Mouse (Mus musculus): ENCODE results near the gene Ly9.

Gene Ly9

DNA sequence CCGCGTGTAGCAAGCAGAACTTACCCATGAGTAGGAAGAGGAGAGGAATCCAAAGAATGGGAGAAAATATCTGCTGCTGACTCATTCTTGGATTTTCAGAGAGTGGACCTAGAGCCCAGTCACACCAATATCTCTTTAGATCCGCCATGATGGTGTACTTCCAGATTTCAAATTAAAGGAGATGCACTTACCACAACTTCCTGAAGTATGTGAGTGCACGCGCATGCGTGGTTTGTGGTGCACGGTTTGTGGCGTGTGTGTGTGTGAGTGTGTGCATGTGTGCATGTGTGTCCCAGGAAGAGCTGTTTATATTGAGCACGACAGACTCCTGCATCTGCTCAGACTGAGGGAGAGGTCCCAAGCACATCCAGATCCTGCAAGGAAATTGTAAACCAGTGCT, at the start of gene Ly9:
Ly9 (minus strand) TSS at position 235 of the 400 bp plus-strand sequence.
- DNase-seq, result no peak

DNA sequence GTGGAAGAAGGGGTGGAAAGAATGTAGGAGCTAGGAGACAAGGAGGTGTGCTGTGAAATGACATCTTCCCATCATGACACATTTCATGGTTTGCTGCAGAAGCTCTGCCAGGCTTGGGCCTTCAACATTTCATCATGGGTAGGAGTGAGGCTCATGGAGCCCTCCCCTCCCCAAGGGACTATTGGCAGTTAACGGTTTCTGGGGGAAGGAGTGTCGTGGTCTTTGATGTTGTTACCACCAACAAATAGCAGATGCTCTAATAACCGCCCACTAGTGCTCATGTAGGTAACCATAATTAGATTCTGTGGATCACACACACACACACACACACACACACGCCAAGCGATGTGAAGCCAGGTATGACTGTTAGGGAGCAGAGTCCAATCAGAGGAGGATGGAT, 45.5 kb upstream of the Ly9 start, which contains the start of gene Slamf7:
Slamf7 (minus strand) TSS at position 302 of the 400 bp plus-strand sequence.
- DNase-seq, result no peak

DNA sequence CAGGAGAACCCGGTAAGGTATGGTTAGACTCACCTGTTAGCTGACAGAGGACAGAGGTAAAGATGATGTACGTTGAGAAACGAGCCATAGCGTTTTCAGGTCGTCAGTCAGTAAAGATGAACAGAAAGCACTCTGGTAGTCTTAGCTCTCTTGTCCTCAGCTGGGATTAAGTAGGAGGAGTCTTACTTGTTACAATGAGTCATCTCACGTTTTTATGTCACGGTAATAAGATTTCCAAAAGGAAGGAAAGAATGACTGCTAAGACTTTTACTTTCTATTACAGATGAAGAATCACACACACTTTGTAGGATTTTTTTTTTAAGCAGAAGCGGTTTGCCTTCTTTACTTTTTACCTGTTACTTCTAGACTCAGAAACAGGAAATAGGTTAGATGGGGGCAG, 41.6 kb upstream of the Ly9 start:
- no peak for DNase-seq

DNA sequence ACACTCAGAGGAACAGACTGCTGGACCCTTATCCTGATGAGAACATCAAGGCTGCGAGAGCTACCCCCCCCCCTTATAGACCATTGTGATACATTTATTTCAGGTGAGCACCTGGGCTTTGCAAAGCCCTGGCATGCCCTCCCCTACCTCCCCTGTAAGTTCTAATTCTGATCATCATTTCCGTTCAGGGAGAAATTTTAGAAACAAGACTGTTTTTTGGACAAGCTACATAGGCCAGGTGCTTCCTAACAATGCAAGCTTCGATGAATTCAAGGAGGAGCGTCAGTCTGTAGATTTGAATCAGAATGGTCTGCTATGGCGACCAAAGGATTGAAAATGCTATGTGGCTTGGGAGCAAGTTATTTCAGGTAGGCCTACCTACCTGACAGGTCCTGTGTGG, 40.5 kb upstream of the Ly9 start:
- DNase-seq, result no peak

DNA sequence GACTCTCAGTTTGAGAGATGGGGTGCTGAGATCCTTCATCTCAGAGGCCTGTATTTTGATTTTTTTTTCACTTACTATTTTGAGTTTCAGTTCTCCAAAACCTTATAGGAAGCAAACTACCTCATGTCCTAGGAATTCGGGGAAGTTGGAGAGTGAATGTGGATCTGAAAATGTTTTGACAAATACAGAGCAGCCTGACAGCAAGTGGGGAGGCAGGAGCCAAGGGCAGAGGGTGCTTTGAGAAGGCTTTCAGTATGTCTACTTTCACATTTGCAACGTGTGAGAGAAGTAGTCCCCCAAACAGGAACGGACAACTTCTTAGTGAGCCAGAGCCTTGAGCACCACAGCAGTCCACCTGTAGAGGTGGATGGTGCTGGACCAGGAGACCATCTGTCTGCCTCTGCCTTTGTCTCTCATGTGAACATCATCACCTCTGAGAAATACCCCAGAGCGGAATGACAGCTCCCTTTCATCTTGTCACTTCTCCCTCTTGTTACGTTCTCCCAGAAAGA, 39.3 kb upstream of the Ly9 start:
- no peak for DNase-seq

DNA sequence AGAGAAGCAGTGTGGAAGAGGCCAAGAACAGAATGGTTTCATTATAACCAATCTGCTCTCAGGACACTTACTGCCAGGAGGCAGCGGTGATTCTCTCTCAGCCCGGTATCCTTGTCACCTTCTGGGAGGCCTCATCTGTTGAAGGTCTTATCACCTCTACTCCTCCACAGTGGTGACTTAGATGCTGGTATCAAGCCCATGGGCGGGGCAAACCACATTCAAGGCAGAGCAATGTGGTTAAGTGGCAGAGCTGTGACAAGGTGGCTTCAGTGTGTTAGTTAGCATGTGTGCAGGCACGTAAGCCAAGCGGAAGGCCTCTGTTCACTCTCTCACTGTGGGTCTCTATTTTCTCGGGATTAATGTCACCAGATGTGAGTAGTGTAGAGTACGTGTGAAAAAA, 36.4 kb upstream of the Ly9 start:
- no peak for DNase-seq

DNA sequence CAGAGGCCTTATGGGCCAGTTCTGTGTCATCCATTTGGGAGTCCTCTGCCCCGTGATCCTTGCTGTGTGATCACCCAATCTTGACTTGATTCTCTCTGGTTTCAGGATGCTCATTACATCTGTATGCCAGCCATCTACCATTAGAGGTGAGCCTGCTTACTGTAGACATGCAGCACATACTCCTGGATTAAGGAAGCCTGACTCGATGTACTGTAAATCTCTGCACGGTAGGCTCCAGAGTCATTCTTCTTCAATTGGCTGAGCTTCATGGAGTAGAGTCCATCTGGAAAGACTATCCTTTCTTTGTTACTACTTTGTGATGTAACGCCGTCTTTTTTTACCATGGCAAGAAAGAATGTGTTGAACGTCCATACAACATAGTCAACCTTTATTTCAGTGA, 33.6 kb upstream of the Ly9 start:
- DNase-seq, result no peak

DNA sequence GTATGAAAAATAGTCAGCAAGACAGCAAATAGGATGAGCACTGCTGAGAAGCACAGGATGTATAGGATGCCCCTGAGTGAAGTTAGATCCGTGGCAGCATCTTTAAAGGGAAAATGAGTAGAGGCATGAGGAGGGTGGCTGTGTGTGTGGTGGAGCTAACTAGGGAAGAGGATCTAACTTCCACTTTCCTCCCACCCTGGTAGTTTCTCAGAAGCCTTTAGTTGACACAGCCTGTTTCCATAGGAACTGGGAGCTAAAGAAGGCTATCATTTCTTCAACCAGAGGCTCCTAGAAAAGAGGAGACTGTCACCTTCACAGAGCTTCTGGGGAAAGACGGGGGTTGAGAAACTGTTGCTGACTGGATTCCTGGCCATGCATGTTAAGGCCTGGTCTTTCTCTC, 31.5 kb upstream of the Ly9 start:
- no peak for DNase-seq

DNA sequence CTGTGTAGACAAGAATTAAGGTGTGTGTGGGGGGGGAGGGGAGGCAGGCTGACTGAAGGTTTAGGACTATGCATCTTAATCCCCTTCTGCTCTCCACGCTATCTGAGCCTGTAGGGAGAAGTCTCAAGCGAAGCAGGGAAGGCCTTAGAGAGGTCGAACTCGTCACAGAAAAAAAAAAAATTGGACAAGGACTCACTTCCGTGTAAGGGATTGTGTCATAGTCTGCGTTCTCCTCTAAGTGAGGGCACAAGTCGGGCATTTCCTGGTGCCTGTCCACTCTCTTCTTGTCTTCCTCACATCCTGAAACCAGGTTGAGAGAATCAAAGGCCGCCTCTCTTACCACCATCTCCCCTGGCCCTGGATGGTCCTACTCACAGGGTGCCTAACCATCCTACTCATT, 29.9 kb upstream of the Ly9 start:
- no peak for DNase-seq

DNA sequence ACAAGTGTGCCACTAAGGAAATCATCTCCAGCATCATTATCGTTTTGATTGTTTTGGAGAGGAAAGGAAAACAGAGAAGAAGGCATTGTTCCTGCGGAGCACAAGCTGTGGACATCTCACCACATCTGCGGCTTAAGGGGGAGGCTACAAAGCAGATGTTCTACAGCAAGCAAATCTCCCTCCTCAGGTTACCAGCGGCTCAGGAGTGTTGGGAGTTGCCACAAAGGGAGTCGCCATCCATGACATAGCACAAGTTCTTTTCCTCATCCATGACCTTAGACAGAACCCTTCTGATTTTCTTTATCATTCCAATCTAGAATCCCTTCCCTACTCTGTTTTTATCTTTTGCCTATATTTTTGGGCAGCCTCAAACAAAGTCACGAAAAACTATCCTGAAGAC, 28.5 kb upstream of the Ly9 start:
- no peak for DNase-seq

DNA sequence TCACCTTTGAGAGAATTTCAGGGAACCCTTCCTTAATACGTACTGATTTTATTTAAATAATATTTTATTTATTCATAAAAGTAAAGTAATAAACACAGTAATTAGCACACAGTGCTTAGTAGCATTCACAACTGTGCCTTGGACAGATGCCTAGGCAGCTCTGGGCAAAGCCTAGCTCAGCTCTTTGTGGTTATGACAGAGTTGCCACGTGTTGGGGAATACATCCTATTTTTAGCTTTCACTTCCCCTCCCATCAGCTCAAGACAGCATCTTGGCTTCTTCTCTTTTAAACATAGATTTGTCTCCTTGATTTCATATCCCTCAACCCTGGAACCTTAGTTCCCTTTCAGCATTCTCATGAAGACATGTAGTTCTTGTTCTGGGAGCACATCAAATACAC, 24.2 kb upstream of the Ly9 start:
- no peak for DNase-seq

DNA sequence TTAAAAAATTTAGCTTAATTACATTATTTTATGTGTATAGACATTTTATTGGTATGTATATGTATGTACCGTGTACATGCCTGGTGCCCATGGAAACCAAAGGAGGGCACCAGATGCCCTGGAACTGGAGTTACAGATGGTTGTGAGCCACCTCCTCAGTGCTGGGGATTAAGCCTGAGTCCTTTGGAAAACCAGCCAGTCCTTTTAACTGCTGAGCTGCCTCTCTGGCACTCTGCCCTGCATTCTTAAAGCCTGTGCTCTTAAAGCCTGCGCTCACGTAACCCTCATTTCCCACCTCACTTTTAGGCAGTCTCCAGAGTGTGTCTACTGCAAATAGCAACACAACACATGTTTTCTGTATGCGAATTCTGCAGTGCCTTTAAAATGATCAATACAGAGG, 23.7 kb upstream of the Ly9 start:
- DNase-seq, result no peak

DNA sequence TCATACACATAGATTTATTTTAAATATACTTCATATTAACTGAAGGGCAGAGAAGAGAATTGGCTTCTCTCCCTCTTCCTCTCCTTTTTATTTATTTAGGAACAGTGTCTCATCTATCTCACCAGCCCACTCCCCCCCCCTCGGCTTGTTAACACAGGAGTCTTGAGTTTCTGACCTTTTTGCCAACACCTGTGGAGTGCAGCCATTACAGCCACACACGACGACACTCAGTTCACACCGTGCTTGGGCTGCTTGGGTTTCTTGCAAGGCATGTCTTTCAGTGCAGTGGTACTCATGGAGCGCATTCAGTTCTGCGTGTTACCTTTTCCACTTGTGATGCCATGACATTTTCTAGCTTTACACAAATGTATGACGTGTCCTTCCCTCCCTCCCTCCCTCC, 22.8 kb upstream of the Ly9 start:
- no peak for DNase-seq

DNA sequence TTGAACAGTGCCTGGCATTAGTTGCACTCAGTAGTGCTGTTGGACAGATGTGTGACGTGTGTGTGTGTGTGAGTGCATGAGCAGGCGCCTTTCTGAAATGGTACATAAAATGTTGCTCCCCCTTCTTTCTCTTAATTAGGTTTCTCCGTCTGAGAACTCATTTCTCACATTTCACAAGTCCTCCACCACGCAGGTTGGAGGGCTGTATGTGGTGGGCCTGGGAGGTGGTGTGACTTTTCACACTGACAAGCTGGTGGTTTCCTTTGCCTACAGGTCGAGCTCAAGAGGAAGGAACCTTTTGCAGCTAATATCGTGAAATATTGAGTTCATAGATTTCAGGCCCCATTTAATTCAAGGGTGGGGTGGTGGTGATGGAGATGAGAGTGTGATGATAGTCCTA, 22.0 kb upstream of the Ly9 start:
- no peak for DNase-seq

DNA sequence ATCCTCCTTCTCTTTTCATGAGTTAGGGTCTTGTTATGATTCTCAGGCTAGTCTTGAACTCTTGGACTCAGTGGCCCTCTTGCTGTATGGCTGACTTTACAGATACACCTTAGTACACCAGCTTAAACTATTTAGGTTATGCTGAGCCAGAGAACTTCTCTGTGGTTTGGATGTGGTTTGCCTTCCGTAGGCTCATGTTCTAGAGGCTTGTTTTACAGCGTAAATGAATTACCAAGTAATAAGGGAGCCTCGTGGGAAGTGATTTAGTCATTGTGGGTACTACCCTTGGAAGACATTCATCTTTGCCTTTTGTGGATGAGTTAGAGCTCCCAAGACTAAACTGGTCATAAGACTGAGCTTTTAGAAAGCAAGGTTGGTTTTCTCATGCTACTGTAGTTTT, 20.6 kb upstream of the Ly9 start:
- DNase-seq, result no peak

DNA sequence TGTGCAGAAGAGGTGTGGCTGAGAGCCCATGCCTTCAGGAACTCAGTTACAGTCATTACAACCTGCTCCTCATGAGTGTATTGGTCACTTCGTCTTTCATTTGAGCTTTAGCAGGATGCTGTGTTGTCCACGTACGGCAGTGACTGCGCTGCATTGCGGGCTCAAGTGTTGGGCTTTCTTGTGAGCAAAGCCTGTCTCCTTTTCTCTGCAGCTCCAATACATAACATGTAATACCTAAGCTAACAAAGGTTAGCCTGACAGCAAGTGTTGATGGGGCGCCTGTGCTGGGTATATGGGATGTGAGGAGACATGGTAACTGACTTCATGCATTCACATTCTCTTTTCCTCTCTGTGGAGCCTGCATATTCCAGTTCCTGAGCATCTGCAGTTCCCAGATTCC, 12.9 kb upstream of the Ly9 start:
- DNase-seq, result no peak

DNA sequence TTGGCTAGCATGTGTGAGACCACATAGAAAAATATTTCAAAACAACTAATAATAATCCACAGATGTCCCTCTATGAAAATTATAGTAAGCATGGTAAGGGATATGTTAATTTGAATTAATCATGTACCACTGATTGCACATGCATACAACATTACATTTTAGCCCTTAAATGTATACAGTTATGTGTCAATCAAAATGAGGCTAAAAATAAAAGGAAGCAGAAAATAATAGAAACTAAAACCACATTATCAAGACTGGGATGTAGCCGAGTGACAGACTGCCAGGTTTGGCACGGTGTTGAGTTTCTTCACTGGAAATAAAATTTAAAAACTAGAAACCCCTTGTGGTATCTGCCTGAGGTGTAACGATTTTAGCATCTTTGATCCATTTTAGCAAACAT, 12.4 kb upstream of the Ly9 start:
- DNase-seq, result no peak

DNA sequence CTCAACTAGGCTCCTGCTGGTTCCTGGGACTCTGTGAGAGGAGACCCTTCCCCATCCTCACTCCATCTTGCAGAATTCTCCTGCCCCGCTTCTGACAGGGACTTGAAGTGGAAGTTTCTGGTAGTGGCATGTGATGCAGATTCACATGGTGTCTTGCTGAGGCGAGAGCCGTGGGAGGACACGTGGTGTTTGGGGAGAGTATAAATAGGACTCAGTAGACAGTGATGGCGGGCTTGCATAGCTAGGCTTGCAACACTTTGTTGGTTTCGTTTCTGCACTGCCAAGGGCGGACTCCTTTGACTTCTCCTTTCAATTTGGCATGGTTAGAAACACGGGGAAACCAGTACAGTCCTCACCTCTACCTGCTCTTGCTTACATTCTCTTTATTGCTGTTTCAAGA, 11.8 kb upstream of the Ly9 start:
- DNase-seq, result no peak

DNA sequence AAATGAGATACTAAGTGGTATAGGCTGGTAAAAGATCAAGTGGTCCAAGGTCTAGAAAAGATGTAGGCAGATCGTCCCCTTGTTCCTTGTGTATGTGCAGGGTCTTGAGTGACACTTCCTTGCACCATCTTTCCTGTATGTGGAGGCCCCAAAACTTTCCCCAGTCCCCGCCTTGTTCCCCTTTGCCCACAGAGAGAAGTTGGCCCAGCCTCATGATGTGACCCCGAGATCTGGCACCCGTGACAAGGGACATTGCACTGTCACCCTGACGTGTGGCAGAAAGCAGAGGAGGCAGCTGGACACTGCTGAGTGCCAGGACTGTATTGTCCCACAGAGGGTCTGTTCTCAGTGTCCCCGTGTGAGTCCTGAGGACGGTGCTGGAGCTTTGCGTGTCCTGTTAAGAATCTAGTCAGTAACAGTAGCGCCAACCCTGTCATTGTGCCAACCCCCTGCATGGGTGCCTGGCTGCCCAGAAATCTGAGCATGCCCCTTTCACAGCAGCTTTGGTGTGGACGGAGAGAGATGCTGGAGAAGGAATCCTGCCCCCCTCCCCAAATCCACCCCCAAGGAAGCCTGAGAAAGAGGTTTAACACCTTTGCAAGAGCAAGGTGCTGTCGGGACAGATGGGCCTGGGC, 9.8 kb upstream of the Ly9 start:
- DNase-seq, result no peak

DNA sequence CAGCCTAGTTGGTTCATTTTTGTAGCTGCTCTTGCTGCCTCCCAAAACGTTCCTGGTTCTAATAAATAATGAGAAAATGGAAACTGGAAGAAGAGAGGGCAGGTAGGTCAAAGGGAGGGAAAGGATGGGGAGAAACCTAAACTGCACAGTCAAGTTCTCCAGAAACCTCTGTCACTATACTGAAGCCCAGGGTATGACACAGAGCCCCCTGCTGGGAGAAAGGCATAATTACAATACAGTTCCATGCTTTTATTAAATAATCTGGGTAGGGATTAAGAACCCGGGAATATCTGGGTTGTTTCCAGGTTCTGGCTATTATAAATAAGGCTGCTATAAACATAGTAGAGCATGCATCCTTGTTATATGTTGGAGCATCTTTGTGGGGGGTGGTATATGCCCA, 6.8 kb upstream of the Ly9 start:
- no peak for DNase-seq

DNA sequence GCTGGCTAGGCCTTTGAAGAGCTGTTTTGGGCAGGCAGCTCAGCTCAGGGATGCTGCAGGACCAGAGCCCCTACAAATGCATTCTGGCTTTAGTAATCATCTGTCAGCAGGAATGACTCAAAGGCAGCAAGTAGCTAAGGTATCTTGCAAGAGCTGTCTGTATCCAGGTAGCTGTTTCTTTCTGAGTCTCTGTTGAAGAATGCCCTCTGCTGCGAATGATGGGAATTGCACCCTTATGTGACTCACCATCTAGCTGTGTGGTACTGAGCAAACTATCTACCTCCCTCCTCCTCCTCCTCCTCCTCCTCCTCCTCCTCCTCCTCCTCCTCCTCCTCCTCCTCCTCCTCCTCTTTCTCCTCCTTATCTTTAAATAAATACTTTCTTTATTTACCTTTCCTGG, 3.6 kb upstream of the Ly9 start:
- no peak for DNase-seq

DNA sequence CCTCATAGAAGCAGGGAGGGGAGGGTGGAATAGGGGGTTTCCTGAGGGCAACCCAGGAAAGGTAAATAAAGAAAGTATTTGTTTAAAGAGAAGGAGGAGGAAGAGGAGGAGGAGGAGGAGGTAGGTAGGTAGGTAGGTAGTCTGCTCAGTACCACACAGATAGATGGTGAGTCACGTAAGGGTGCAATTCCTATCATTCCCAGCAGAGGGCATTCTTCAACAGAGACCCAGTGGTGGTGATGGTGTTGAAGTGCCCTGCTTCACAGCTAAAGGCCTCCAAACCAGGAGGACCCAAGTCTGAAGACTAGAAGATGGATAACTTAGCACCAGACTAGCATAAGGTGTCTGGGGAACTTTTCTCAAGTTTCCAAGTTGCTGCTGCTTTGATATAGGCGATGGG, 2.8 kb upstream of the Ly9 start:
- no peak for DNase-seq

DNA sequence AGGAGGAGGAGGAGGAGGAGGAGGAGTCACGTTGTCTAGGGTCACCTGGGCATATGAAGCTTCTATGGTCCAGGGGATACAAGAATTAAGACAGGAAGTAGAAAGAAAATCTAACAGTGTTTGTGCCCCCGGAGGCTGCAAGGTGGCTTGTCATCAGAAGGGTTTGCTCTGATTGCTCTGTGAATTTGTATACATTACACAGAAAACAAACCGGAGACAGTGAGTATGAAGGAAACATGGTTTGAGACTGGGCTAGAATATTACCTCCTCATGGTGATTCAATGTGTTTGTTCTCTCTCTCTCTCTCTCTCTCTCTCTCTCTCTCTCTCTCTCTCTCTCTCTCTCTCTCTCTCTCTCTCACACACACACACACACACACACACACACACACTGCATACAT, 554 bp downstream of the Ly9 start:
- no peak for DNase-seq

DNA sequence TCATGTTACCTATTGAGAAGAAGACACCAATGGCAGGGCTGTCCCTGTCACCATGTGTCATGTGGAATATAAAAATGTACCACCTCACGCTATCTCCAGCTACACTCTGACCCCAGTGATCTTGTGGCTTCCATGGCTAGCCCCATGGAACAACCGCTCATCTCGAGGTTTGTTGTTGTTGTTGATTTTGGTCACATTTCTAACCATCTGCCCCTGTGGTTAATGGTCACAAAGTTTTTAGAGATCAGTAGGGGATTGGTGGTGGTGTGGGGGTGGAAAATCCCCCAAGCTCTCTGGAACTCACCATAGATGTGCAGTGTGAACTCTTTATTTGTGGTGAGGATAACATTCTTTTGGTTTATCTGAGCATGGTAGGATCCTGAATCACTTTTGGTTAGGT, 2.5 kb downstream of the Ly9 start:
- DNase-seq, result no peak

DNA sequence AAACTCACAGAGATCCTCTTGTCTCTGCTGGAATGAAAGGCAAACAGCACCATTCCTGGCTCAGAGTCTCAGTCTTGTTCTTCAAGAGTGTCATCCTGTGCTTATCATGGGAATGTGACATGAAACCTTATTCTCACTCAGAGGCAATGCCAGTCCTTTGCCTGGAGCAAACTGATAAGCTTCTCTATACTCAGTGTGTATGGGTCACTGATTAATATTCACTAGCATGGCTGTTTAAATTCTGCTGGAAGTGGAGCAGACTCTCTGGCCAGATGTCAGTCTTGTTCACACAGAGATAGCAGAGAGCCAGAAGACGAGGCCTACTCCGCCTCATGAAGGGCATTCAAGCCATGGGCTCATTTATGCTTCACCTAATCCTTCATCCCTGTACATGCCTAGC, 22.6 kb downstream of the Ly9 start:
- DNase-seq, result no peak

DNA sequence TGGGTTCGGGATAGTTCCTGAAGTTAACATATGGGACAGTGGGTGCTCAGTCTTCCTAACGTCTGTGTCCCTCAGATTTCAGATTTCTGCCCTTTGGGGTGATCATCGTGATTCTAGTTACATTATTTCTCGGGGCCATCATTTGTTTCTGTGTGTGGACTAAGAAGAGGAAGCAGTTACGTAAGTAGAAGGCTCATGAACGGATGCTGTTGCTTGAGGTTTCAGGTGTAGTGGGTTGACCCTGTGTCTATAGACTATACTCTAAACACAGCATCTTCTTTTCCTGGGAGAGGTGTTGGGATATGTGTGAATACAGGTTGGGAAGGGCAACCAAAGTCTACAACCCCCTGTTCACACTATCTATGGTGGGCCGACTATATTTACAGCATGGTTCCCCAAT, 30.0 kb downstream of the Ly9 start:
- DNase-seq, result no peak
